Mouse (Mus musculus): ENCODE results near the gene Haus8.
"Not testable (repeated sequence)": the region's sequence is repeated elsewhere in the genome, so short reads cannot be mapped to it uniquely, and the experiment has no call there.

DNA sequence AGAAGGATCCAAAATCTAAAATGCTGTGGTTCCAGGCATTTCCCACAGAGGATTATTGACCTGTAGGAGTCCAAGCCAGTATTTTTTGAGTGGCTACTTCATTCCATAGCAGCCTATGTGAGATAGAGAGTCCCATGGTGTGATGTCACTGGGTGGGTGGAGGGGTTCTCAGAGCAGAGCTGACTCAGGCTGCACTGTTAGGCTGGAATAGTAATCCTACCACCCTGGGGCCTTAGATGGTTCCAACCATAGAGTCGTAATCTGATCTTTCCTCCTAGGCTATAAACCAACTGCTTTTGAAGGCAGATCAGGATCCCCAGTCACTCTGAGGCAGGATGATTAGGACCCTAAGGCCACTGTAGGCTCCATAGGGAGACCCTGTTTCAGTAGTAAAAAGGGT lies 6.7 kb upstream of the Haus8 start:
- not testable (repeated sequence) for TF ChIP-seq EP300, CTCF (IDR thresholded peaks at IDR 0.05; ENCODE audit: low read depth)
